Mouse (Mus musculus) frontal cortex, postnatal 36 days (tissue): Measurements from ENCODE around the gene Ptpn14.

Source experiments
- DNase-seq, 2 experiments: peaks; one replicate each; pipeline ENCODE4 v3.0.0; 2022; ENCODE audit warnings: low spot score in 2 of 2

Gene Ptpn14

GRCm38 (mm10) chr1:189770516-189770915, 42.4 kb downstream of the Ptpn14 start:
- DNase-seq = no peak

GRCm38 (mm10) chr1:189772707-189773106, 44.6 kb downstream of the Ptpn14 start:
- no peak for DNase-seq

GRCm38 (mm10) chr1:189774778-189775177, 46.7 kb downstream of the Ptpn14 start:
- no peak for DNase-seq

GRCm38 (mm10) chr1:189777207-189777606, 49.1 kb downstream of the Ptpn14 start:
- DNase-seq = no peak

- no peak for DNase-seq
These were observed 50.3 kb downstream of the Ptpn14 start for GRCm38 (mm10) chr1:189778343-189778742.

GRCm38 (mm10) chr1:189779226-189779625, 51.2 kb downstream of the Ptpn14 start:
- no peak for DNase-seq

- DNase-seq = no peak
These were observed 53.8 kb downstream of the Ptpn14 start for GRCm38 (mm10) chr1:189781721-189782345.

GRCm38 (mm10) chr1:189782709-189783108, 54.6 kb downstream of the Ptpn14 start:
- no peak for DNase-seq

GRCm38 (mm10) chr1:189784503-189784902, 56.4 kb downstream of the Ptpn14 start:
- DNase-seq = no peak

- DNase-seq = peak; percentile 50 to 62
These were observed 58.8 kb downstream of the Ptpn14 start for GRCm38 (mm10) chr1:189786707-189787485.

GRCm38 (mm10) chr1:189789545-189789944, 61.5 kb downstream of the Ptpn14 start:
- DNase-seq = no peak

- DNase-seq = no peak
These were observed 62.6 kb downstream of the Ptpn14 start for GRCm38 (mm10) chr1:189790666-189791065.

- no peak for DNase-seq
These were observed 63.6 kb downstream of the Ptpn14 start for GRCm38 (mm10) chr1:189791534-189792217.

- no peak for DNase-seq
These were observed 64.6 kb downstream of the Ptpn14 start for GRCm38 (mm10) chr1:189792560-189793195.

- DNase-seq = no peak
These were observed 70.9 kb downstream of the Ptpn14 start for GRCm38 (mm10) chr1:189798949-189799348.

GRCm38 (mm10) chr1:189800211-189800961, 72.3 kb downstream of the Ptpn14 start:
- peak in 1 of 2 experiments; percentile 56 for DNase-seq

GRCm38 (mm10) chr1:189801303-189801702, 73.2 kb downstream of the Ptpn14 start:
- DNase-seq = no peak

GRCm38 (mm10) chr1:189802575-189802974, 74.5 kb downstream of the Ptpn14 start:
- no peak for DNase-seq

- no peak for DNase-seq
These were observed 75.7 kb downstream of the Ptpn14 start for GRCm38 (mm10) chr1:189803742-189804141.

- no peak for DNase-seq
These were observed 78.6 kb downstream of the Ptpn14 start for GRCm38 (mm10) chr1:189806533-189807297.

- no peak for DNase-seq
These were observed 79.9 kb downstream of the Ptpn14 start for GRCm38 (mm10) chr1:189808015-189808414.
